Mouse (Mus musculus) CH12.LX (cell line): ENCODE measurements at regions not wholly inside any gene's neighbourhood (a gene's known extent, or its start where the extent isn't known, plus 50 kb on each side); places are given as distances from the start of the nearest gene placed in this dataset.

ENCODE experiments used
- DNase-seq: peaks from one replicate; pipeline ENCODE4 v3.0.0-alpha.2; 2013; ENCODE audit errors: extremely low read depth
- H3K27ac ChIP-seq: 2 replicates; pipeline ENCODE4 v1.5.1; 2012; ENCODE audit warnings: low read depth, mild to moderate bottlenecking, control low read depth, moderate library complexity; ENCODE audit not compliant: insufficient read depth
- H3K27me3 ChIP-seq: replicated peaks from 2 replicates; pipeline ENCODE3; 2012; ENCODE audit warnings: inconsistent platforms
- H3K36me3 ChIP-seq, 2 experiments: replicated peaks in 1 of 2; 2 replicates each; pipeline versions ENCODE3 to v1.6.1; 2012; ENCODE audit warnings: inconsistent platforms in 1 of 2, low read length in 1 of 2, mild to moderate bottlenecking in 1 of 2, mixed read lengths in 1 of 2, moderate library complexity in 1 of 2; ENCODE audit not compliant: control insufficient read depth in 1 of 2, insufficient read depth in 1 of 2
- H3K4me1 ChIP-seq, 2 experiments: 2 replicates each; pipeline ENCODE4 v1.6.1; 2012; ENCODE audit warnings: inconsistent platforms in 1 of 2, moderate library complexity in 1 of 2; ENCODE audit not compliant: insufficient read depth in 2 of 2, control insufficient read depth in 1 of 2
- H3K4me2 ChIP-seq: 2 replicates; pipeline ENCODE4 v1.6.1; 2012; ENCODE audit warnings: low read depth, mild to moderate bottlenecking, control low read depth; ENCODE audit not compliant: poor library complexity, insufficient read depth, severe bottlenecking
- H3K4me3 ChIP-seq, 3 experiments: fragments of 150-350 bp in 1 of 3; sonication (generic) in 1 of 3; replicated peaks in 1 of 3; 2 replicates each; pipeline versions ENCODE3 to v1.5.1; 2011 to 2012; ENCODE audit warnings: low read depth in 2 of 3, low read length in 2 of 3, mild to moderate bottlenecking in 2 of 3, moderate library complexity in 2 of 3, control low read depth in 1 of 3, improper control_type of control experiment in 1 of 3, inconsistent platforms in 1 of 3, mixed read lengths in 1 of 3; ENCODE audit not compliant: poor library complexity in 1 of 3
- H3K79me2 ChIP-seq: replicated peaks from 2 replicates; pipeline ENCODE4 v1.6.1; 2012; ENCODE audit warnings: mild to moderate bottlenecking, moderate library complexity; ENCODE audit not compliant: control insufficient read depth, poor library complexity, insufficient read depth, severe bottlenecking; ENCODE audit errors: extremely low read depth
- H3K9ac ChIP-seq: 2 replicates; pipeline ENCODE4 v1.6.1; 2012; ENCODE audit warnings: low read depth, mild to moderate bottlenecking, control low read depth, moderate library complexity; ENCODE audit not compliant: insufficient read depth
- H3K9me3 ChIP-seq: replicated peaks from 2 replicates; pipeline ENCODE3; 2012; ENCODE audit warnings: low read length, inconsistent platforms, mixed read lengths
- CHD1 ChIP-seq: IDR thresholded peaks from 2 replicates; pipeline ENCODE4 v1.6.1; 2012; ENCODE audit warnings: low read depth, low read length, improper control_type of control experiment, inconsistent platforms
- CHD2 ChIP-seq: IDR thresholded peaks from 2 replicates; pipeline ENCODE4 v1.6.1; 2011; ENCODE audit warnings: low read length, improper control_type of control experiment
- CTCF ChIP-seq, 2 experiments: IDR thresholded peaks in 1 of 2; conservative IDR thresholded peaks in 1 of 2; 2 replicates each; pipeline ENCODE4 v1.5.1; 2011 to 2012; ENCODE audit warnings: low read depth in 2 of 2, low read length in 2 of 2, improper control_type of control experiment in 1 of 2, inconsistent platforms in 1 of 2, mild to moderate bottlenecking in 1 of 2, moderate library complexity in 1 of 2
- E2F4 ChIP-seq: IDR thresholded peaks from 2 replicates; pipeline ENCODE4 v1.6.1; 2011; ENCODE audit warnings: low read depth, low read length, improper control_type of control experiment; ENCODE audit not compliant: insufficient replicate concordance
- EP300 ChIP-seq: IDR thresholded peaks from 2 replicates; pipeline ENCODE4 v1.6.1; 2011; ENCODE audit warnings: low read length, improper control_type of control experiment
- ETS1 ChIP-seq: conservative IDR thresholded peaks from 2 replicates; pipeline ENCODE4 v1.6.1; 2012; ENCODE audit warnings: low read depth, mild to moderate bottlenecking, inconsistent platforms, low read length, improper control_type of control experiment, moderate library complexity
- GABPA ChIP-seq: IDR thresholded peaks from 2 replicates; pipeline ENCODE4 v1.6.1; 2012; ENCODE audit warnings: low read depth, low read length, improper control_type of control experiment, inconsistent platforms; ENCODE audit not compliant: insufficient replicate concordance
- HCFC1 ChIP-seq: IDR thresholded peaks from 2 replicates; pipeline ENCODE4 v1.6.1; 2012; ENCODE audit warnings: low read depth, mild to moderate bottlenecking, inconsistent platforms, low read length, improper control_type of control experiment
- JUND ChIP-seq: conservative IDR thresholded peaks from 2 replicates; pipeline ENCODE4 v1.6.1; 2011; ENCODE audit warnings: low read depth, low read length, improper control_type of control experiment
- MAX ChIP-seq: IDR thresholded peaks from 2 replicates; pipeline ENCODE4 v1.6.1; 2011; ENCODE audit warnings: low read length, improper control_type of control experiment
- MYC ChIP-seq: IDR thresholded peaks from 2 replicates; pipeline ENCODE4 v1.6.1; 2011; ENCODE audit warnings: low read depth, mild to moderate bottlenecking, improper control_type of control experiment, low read length
- NELFE ChIP-seq: IDR thresholded peaks from 2 replicates; pipeline ENCODE4 v1.6.1; 2011; ENCODE audit warnings: low read depth, low read length, improper control_type of control experiment
- POLR2A ChIP-seq: IDR thresholded peaks from 2 replicates; pipeline ENCODE4 v1.6.1; 2011; ENCODE audit warnings: low read depth, mild to moderate bottlenecking, improper control_type of control experiment, low read length
- POLR2AphosphoS2 ChIP-seq: IDR thresholded peaks from 2 replicates; pipeline ENCODE4 v1.6.1; 2011; ENCODE audit warnings: low read depth, low read length, improper control_type of control experiment
- SIN3A ChIP-seq: IDR thresholded peaks from 2 replicates; pipeline ENCODE4 v1.6.1; 2012; ENCODE audit warnings: low read length, improper control_type of control experiment, inconsistent platforms
- USF1 ChIP-seq: IDR thresholded peaks from 2 replicates; pipeline ENCODE4 v1.6.1; 2014; ENCODE audit warnings: low read depth, mild to moderate bottlenecking, inconsistent platforms, low read length, improper control_type of control experiment
- ZMIZ1 ChIP-seq: IDR thresholded peaks from 2 replicates; pipeline ENCODE4 v1.6.1; 2012; ENCODE audit warnings: low read depth, mild to moderate bottlenecking, inconsistent platforms, low read length, improper control_type of control experiment
- dilution Hi-C: fragments of 300-500 bp; cut with MboI; formaldehyde crosslinking; loops from 2 replicates; pipeline ENCODE4 v1.14.3; 2020; ENCODE audit warnings: low sequenced_read_pairs; ENCODE audit not compliant: extremely low pct_unique_long_range_greater_than_20kb, extremely low pct_ligation_motif_present
- in situ Hi-C: fragments of 300-500 bp; cut with MboI; formaldehyde crosslinking; loops from 3 replicates; pipeline ENCODE4 v1.14.3; 2019; ENCODE audit warnings: low sequenced_read_pairs, low pct_ligation_motif_present, low pct_unique_long_range_greater_than_20kb, mixed read lengths

DNA sequence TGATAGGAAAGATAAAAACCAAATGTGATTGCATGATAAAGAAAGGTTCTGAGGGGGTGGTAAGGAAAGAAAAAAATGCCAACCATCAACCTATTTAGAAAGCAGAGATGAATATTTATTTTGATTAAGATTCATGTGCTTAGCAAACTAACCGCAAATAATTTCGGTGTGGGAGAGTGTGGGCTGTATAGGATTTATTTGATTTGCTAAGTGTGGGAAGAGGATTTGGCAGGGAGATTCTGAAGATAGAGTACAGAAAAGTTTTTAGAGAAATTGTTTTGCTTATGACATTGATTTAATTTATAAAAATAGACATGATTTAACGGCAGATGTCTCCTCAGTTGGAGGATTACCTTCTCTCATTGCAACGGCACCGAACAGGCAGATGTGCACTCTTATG is 250.3 kb downstream of the Pros1 start:
- H3K79me2 ChIP-seq = no peaks in the 10 kb centered on the region
- dilution Hi-C loops = no loop called here
- H3K27me3 ChIP-seq = no peaks in the 10 kb centered on the region
- peaks cover 27% of the 10 kb centered on the region for H3K9me3 ChIP-seq
- H3K36me3 ChIP-seq = no peaks in the 10 kb centered on the region
- H3K27ac ChIP-seq = no peak overlapping the region
- TF ChIP-seq NELFE (no peak), MYC (no peak), CHD2 (no peak), CTCF (conservative IDR thresholded peaks at IDR 0.05 in 1 of 2, IDR thresholded peaks at IDR 0.05 in 1 of 2; ENCODE audit: low read depth in 2 of 2, low read length in 2 of 2) (no peak), EP300 (no peak), POLR2A (no peak), ETS1 (no peak)
- TF ChIP-seq, all 38 proteins: peak for 0
- H3K4me3 ChIP-seq = no peak overlapping the region
- no peak overlapping the region for H3K4me2 ChIP-seq
- H3K4me1 ChIP-seq = no peaks in the 10 kb centered on the region
- H3K9ac ChIP-seq = no peak overlapping the region
- DNase-seq = no peak
- in situ Hi-C loops = no loop called here

- H3K27ac ChIP-seq = no peak overlapping the region
- no peaks in the 10 kb centered on the region for H3K4me1 ChIP-seq
- H3K4me2 ChIP-seq = no peak overlapping the region
- no peak for DNase-seq
- H3K27me3 ChIP-seq = no peaks in the 10 kb centered on the region
- TF ChIP-seq USF1 (no peak), MYC (no peak), E2F4 (no peak), JUND (no peak), SIN3A (no peak), CHD2 (no peak), CTCF (conservative IDR thresholded peaks at IDR 0.05 in 1 of 2, IDR thresholded peaks at IDR 0.05 in 1 of 2; ENCODE audit: low read depth in 2 of 2, low read length in 2 of 2) (no peak), EP300 (no peak), ETS1 (no peak), CHD1 (no peak), POLR2AphosphoS2 (no peak), GABPA (no peak)
- H3K9me3 ChIP-seq = peaks cover 23% of the 10 kb centered on the region
- no peak overlapping the region for H3K9ac ChIP-seq
- dilution Hi-C loops (no loop called here), in situ Hi-C loops (no loop called here)
- no peak overlapping the region for H3K4me3 ChIP-seq
- no peaks in the 10 kb centered on the region for H3K79me2 ChIP-seq
- no peaks in the 10 kb centered on the region for H3K36me3 ChIP-seq
Observed at GRCm38 (mm10) chr16:63104938-63105714, 251.0 kb downstream of the Pros1 start.

DNA sequence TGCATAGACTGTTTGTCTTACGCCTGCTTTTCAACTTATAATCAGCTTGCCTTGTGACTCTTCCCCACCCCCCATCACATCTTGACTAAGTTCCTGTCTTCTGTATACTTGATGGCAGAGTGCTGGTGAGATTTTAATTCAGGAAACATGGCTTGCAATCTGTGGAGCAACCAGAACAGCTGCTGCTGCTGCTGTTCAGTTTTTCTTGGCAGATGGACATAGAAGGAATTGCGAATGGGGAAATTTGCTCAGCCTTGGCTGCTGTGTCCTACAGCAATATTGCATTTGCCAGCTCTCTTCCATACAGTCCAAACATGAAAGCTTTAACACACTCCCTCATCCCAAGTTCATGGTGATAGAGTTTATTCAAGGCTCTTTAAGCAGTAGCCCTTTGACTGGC is 262.3 kb downstream of the Pros1 start:
- DNase-seq = no peak
- Histone ChIP-seq H3K4me2 (no peak overlapping the region), H3K9me3 (peaks cover 29% of the 10 kb centered on the region), H3K27me3 (no peaks in the 10 kb centered on the region), H3K79me2 (no peaks in the 10 kb centered on the region), H3K27ac (no peak overlapping the region), H3K36me3 (no peaks in the 10 kb centered on the region), H3K9ac (no peak overlapping the region), H3K4me1 (peaks cover 0 to 2% of the 10 kb centered on the region in 2 experiments; a peak in 1 of 4 replicates), H3K4me3 (no peak overlapping the region)
- TF ChIP-seq HCFC1 = no peak
- TF ChIP-seq ZMIZ1 = no peak
- TF ChIP-seq MAX = no peak
- dilution Hi-C loops (no loop called here), in situ Hi-C loops (no loop called here)
